Mouse (Mus musculus) cerebellum, adult 8-10 months (tissue): ENCODE data around the gene Adgrb3.

Source experiments
- DNase-seq: peaks from one replicate; pipeline ENCODE4 v3.0.0; 2022

Gene Adgrb3

GRCm38 (mm10) chr1:25729844-25730243 lies 99.7 kb downstream of the Adgrb3 start:
- DNase-seq = peak; percentile 39

GRCm38 (mm10) chr1:25711474-25711873 lies 118.0 kb downstream of the Adgrb3 start:
- peak; percentile 32 for DNase-seq

DNA sequence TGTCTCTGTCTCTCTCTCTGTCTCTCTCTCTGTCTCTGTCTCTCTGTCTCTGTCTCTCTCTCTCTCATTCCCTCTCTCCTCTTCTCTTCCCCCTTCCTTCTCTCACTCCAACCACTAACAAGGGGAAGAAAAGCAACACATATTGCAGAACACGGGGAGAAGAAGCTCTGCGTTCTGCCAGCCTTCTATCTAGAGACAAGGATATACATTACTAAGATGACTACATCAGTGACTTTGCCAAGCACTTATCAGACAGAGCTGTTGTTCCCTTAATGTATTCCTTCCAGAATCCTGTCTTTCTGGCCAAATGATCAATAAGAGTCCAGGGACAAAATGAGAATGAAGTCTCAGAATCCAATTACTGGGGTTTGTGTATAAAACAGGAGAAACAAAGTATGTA lies 123.2 kb downstream of the Adgrb3 start:
- DNase-seq = no peak

- DNase-seq = no peak
Observed at GRCm38 (mm10) chr1:25698702-25699250, 130.7 kb downstream of the Adgrb3 start.

DNA sequence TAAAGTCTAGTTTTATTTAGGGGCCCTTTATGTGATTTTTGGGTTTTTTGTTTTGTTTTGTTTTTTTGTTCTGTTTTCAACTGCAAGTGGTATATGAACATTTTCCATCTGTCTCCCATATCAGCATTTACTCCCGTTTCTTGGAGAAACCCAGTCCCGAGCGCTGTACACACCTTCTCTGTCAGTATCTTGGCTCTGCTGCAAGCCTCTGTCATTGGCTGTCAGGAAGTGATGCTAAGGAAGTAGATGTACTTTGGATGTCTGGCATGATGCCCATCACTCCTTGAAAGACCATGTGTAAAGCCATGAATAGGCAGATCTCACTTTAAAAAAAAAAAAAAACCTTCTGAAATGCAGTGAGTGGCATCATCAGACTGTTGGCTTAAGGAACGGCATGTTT lies 132.3 kb downstream of the Adgrb3 start:
- no peak for DNase-seq

DNA sequence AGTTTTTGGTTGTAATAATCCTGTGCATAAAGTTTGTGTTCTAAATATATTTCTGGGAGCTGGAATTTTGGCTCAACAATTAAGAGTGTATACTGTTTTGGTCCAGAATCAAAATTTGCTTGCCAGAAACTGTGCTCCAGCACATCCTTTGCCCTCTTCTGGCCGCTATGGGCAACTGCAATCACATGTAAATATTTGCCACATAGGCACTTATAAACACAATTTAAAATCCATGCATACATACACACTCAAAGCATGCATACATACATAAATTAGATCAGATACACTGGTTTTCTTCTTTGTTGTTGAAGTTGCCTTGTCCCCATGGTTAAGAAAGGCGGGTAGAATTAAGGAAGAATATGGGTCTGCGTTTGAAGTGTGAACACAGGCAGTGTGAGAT lies 132.7 kb downstream of the Adgrb3 start:
- no peak for DNase-seq

GRCm38 (mm10) chr1:25682118-25682517 lies 147.4 kb downstream of the Adgrb3 start:
- DNase-seq = peak; percentile 36

- DNase-seq = no peak
Observed at GRCm38 (mm10) chr1:25679656-25680055, 149.9 kb downstream of the Adgrb3 start.

DNA sequence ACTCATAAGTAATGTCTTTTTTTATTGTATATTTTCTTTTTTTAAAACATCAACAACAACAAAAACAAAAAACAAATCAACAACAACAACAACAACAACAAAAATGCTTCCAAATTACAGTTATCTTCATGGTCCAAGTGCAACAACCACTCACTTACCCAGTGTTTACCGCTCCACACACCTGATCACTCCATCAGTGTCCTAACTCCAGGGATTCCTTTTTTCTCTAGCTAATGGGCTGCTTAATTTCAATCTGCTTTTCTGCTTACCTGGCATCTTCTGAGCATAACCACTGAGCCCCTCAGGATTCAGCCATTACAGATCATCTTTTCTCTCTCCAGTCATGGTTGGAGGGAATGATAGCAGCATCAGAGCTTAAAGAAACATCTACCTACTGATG lies 176.8 kb downstream of the Adgrb3 start:
- no peak for DNase-seq

GRCm38 (mm10) chr1:25644256-25644655 lies 185.3 kb downstream of the Adgrb3 start:
- no peak for DNase-seq

DNA sequence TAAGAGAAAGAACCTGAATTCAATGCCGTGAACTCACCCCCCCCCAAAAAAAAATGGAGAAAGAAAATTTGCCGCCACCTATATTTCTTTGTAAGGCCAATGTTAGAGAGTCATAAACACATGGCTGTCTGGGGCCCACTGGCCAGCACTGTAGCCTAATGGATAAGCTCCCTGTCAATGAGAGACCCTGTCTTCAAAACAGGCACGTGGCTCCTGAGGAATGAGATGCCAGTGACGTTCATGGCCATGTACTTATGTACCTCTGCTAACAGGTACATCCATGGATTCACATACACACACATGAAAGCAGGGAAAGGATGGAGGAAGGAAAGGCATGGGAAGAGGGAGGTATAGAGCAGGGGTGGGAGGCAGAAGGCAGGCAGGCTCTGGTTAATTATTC lies 208.0 kb downstream of the Adgrb3 start:
- no peak for DNase-seq

- DNase-seq = peak; percentile 33
Observed at GRCm38 (mm10) chr1:25616954-25617353, 212.6 kb downstream of the Adgrb3 start.

DNA sequence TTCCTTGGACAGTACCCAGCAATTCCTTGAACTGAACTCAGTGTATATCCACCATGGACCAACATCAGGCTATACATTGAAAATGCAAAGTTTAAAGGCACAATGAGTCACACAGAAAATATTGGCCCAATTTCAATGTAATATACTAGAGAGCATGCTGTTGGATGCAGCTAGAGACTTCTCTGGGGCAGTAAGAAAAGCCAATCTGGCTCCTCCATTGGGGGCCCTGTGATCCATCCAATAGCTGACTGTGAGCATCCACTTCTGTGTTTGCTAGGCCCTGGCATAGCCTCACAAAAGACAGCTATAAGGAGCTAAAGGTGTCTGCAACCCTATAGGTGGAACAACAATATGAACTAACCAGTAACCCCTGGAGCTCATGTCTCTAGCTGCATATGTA lies 218.7 kb downstream of the Adgrb3 start:
- DNase-seq = peak; percentile 27

DNA sequence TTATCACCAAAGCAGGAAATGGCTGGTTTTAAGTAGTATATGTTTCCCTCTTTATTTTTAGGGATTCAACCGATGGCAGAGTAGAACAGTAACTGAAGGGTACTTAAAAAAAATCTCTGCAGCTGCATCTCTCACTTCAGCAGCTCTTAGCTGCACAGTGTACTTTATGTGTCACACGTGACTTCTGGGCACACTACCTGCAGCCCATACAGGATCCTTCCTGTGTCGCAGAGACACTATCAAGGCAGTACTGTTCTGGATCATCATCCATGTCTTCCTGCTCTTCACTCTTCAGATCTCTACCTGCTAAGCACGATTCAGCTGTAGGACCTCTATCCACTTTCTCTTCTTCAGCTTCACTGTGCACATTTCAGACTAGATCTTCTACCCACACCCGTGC lies 230.6 kb downstream of the Adgrb3 start:
- DNase-seq = no peak

- DNase-seq = no peak
Observed at GRCm38 (mm10) chr1:25588568-25589118, 240.9 kb downstream of the Adgrb3 start.

GRCm38 (mm10) chr1:25581698-25582097 lies 247.8 kb downstream of the Adgrb3 start:
- DNase-seq = no peak

- no peak for DNase-seq
Observed at GRCm38 (mm10) chr1:25577836-25578235, 251.7 kb downstream of the Adgrb3 start.

DNA sequence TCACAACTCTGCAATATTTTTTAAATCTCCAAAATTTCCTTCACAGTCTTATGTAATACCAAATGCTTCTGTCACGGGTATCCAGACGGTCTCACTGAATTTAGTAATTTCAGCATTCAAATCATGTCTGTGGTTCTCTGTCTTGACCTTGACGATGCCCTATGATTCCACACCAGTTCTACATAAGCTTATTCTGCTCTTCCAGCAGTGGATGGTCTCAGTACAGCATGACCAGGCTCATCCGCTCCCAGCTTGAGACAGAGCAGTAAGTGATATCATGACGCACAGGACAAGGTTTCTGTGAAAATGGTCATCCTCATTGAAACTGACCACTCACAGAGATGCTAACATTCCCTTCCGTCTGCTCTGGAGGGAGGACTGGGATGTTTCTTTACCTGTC lies 252.9 kb downstream of the Adgrb3 start:
- DNase-seq = no peak

DNA sequence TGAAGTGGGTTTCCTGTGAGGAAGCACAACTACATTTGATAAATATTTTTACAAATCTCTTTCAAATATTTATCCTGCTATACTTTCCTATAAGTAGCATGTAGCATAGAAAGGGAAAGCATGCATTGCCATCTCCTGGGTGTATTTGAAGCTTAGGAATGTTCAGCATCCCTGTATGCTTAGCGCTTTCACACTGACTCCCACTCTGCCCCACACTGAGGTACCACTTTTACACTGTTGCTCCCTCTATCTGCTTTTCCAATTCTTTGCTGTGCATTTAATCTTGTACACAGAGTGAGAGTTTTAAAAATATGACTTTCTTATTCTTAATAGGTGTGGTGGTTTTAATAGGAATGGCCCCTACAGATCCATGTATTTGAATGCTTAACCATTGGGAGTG lies 261.4 kb downstream of the Adgrb3 start:
- DNase-seq = no peak

- no peak for DNase-seq
Observed at GRCm38 (mm10) chr1:25546072-25546471, 283.4 kb downstream of the Adgrb3 start.

DNA sequence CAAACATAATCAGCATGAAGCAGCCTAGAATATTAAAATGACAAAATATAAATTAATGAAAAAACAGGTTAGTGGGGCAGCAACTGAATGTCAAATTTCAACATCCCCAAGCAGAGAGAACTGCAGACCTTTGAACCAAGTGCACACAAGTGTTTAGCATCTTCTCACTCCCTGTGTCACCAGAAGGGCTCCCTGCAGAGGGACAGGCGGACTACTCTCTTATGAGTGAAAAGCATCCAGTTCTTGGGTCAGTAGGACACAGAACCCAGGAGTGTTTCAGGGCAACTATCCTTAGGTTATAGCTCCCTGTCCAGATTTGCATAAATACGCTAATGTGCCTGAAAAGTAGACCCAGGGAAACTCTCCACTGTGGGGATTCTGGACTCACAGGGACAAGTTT lies 285.6 kb downstream of the Adgrb3 start:
- DNase-seq = no peak

DNA sequence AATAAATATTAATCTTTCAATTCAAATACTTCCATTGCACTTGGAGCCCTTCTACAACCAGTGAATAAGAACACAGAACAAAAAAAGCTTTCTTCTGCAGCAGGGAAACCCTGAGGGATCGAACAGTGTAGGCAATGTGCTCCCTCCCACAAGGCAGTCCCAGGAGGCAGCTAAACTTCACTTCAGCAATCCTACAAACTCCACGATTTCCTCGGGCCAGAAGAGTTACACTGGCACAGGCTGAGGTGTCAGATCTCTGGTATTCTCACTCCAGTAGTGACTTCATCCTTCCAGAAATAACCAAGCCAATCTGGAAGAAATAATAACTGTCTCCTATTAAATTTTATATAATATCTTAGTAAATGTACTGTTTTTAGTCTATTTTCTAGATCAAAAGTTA lies 286.6 kb downstream of the Adgrb3 start:
- DNase-seq = no peak

- DNase-seq = peak; percentile 21
Observed at GRCm38 (mm10) chr1:25526976-25527375, 302.5 kb downstream of the Adgrb3 start.

GRCm38 (mm10) chr1:25510321-25511055 lies 319.0 kb downstream of the Adgrb3 start:
- peak; percentile 47 for DNase-seq

DNA sequence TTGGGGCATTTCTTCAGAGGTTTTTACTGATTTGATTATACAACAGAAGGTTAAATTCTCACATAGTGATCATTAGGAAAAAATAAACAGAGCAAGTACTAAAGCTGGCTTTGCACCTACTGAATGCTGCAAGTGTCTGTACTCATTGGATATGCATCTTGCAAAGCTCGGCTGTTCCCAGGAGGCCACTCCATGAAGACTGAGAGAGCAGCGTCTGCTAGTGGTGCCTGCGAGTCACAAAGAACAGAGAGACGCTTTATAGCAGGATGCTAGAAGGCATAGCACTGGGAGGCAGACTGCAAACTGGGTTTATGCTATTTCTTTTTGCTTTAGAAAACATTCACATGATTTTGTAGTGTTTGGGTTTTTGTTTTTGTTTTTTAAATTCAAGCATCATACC lies 325.2 kb downstream of the Adgrb3 start:
- no peak for DNase-seq
